Mouse (Mus musculus) naive thymus-derived CD4-positive, alpha-beta T cell, adult 2 months (primary cell): ENCODE results near the gene Ifngr2.

ENCODE experiments used
- DNase-seq: peaks from one replicate; pipeline ENCODE4 v3.0.0-alpha.2; 2011; ENCODE audit warnings: low read depth

Ifngr2 gene

DNA sequence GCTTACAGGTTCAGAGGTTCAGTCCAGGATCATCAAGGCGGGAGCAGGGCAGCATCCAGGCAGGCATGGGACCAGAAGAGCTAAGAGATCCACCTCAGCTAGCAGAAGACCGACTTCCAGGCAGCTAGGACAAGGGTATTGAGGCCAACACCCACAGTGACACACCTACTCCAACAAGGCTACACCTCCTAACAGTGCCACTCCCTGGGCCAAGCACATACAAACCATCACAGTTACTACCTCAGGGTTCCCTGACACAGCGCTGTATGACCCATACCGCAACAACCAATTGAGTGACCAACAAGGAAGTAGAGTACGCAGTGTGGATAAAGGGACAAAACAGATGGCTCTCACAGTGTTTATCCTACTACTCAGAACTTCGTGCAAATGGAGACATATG, 10.5 kb upstream of the Ifngr2 start:
- no peak for DNase-seq

DNA sequence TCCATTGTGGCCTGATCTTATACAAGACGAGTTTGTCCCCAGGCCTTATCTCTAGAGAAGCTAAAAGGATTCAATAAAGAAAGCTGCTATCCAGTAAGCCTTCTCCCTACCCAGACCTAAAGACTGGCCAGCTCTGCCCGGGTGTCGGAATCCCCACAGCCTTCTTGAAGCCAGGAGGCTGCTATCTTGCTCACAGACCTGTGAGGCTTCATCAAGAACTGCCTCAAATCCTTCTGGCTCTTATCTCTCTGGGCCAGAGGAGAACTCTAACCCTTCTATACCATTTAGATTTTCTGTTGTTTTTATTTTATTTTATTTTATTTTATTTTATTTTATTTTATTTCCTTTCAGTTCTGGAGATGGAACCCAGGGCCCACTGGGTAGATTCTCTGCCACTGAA, 9.8 kb upstream of the Ifngr2 start:
- DNase-seq, result no peak

DNA sequence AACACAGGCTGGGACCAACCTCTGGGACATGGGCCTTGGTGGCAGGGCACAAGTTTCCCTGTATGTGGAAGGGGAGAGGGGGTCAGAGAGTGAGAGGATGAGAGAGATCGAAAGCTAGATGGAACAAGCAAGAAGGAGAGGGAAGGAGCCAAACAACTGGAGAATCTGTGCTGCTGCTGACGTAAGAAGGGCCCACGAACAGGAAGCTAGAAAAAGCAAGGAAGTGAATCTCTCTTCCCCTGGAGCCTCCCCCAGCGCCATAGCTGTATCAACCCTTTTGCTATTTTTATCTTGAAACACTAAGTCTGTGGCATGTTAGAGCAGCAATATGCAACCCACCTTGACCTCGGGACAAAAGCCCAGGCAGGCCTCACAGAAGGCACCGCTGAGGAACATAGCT, 8.8 kb upstream of the Ifngr2 start:
- DNase-seq, result peak; percentile 78

DNA sequence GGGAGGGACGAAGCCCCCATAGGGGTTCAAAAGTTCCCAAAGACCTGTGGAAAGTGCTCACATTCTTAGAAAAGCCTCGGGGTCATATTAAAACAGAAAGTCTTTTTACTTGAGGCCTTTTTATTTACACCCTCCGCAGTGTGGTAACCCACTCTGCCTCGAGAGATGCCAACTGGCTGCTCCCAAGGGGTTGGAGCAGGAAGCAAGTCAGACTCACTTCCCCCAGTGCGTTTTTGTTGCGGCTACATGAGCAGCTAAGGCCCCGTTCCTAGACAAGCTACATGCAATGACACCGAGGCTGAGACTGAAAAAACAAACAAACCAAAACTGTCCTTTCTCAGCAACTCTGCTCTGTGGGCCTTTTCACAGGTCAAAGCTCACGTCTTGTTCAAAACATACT, 8.4 kb upstream of the Ifngr2 start:
- DNase-seq, result peak; percentile 74

DNA sequence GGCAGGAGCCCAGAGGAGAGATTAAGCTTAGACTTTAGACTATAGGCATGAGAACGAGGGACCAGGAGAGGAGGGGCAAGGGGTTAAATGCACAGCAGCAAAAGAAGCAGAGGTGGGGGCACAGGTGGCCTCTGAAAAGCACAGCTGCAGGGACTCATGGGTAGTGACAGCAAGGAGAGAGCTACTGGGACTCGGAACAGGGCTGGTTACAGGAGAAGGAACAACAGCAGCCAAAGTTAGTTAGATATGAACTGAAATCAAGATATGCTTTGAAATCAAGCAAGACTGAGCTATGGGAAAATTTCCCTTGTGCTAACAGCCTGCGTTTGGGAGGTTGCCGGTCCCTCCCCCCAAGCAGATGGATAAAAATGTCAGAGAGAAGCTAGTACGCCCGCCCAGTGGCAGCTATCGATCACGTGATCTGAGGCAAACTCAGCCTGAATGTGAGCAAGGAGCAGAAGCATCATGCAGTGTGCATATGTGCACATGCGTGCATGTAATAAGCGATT, 5.2 kb upstream of the Ifngr2 start:
- peak; percentile 73 for DNase-seq

GRCm38 (mm10) chr16:91543619-91544018, 3.3 kb upstream of the Ifngr2 start:
- DNase-seq, result no peak

DNA sequence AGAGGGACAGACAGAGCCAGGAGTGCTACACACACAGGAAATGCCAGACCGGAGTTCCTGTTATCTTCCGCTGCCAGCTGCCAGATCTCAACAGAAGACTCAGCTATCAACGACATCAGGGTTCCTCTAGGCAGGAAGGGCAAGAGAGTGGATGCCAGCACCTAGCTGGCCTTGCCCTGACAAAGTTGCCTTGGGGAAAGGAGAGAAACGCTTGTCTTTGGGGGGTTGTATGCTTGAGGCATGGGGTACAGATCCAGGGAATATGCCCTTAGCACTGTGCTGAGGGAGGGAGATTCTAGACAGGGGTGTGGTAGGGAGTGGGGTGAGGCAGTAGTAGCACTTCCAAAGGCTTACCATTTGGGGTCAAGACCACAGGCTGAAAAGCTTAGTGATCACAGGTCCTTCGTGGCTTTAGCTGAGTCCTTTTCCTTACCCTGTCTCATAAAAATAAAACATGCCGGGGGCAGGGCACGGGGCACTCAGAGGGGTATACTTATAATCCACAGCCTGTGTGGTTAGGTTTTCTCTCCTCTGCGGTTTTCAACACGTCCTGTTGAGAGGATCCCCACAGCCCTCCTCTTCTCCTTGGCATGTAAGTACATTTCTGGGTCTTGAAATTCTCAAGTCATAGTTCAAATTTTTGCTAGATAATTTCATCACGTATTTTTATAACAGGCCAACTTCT, 1.1 kb upstream of the Ifngr2 start:
- DNase-seq, result peak; percentile 86

- peak; percentile 69 for DNase-seq
Measured at GRCm38 (mm10) chr16:91546391-91546835, 459 bp upstream of the Ifngr2 start.

- DNase-seq, result peak; percentile 64
Measured at GRCm38 (mm10) chr16:91547974-91548373, 1.1 kb downstream of the Ifngr2 start.

DNA sequence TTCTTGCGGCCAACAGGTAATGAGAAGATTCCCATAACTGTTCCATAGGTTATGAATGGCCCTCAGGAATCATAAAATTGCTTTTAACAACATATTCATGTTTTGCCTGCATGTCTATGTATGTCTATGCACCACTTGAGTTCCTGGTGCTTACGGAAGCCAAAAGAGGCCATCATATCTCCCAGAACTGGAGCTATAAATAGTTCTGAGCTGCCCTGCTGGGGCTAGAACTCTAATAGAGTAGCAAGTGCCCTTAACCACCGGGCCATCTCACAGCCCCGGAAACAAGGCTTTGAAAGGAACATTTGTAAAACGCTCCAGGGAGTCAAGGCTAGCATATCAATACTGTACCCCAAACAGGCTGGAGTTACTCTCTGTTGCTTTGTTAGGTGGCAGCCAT, 1.7 kb downstream of the Ifngr2 start:
- DNase-seq, result no peak

GRCm38 (mm10) chr16:91548996-91549395, 2.1 kb downstream of the Ifngr2 start:
- peak; percentile 71 for DNase-seq

GRCm38 (mm10) chr16:91549616-91550015, 2.7 kb downstream of the Ifngr2 start:
- peak; percentile 45 for DNase-seq

DNA sequence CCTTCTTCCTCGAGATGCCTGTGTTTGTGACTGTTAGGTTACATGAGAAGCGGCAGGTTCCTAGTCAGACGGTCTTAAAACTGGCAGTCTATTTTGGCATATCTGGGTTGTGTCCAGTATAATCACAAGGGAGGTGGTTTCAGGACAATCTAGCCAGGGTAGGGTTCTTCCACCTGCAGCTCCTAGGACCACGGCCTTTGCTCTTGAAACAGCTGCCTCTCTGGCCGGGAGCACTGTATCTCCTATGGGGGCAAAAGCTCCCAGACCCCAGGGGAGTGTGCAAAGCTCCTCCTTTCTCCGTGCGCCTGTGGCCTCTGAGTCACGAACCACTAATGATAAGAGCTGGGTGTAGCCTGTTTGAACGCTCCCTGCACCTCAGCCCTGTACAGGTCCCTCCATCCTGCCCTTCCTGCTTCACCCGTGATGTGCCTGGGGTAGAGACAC, 4.2 kb downstream of the Ifngr2 start:
- peak; percentile 42 for DNase-seq

GRCm38 (mm10) chr16:91552072-91552471, 5.2 kb downstream of the Ifngr2 start:
- DNase-seq, result no peak

DNA sequence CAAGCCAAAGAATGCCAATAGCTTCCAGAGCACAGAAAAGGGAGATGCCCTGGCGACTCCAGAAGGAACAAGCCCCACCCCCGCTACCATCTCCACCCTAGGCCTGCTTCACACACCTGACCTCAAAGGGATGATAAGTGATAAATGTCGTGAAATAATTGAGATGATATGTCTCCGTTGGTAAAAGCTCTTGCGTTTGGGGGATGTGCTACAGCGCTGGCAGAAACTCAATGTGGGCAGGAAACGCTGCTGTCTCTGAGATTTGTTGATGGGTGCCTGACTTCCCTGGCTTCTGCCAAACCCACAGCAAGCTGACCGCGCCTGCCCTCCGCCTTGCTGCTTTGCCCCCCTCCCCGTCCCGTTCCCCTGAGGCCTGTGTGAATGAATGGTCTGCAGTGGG, 6.8 kb downstream of the Ifngr2 start:
- DNase-seq, result peak; percentile 74

GRCm38 (mm10) chr16:91555017-91555605, 8.2 kb downstream of the Ifngr2 start:
- no peak for DNase-seq

GRCm38 (mm10) chr16:91556659-91557058, 9.8 kb downstream of the Ifngr2 start:
- no peak for DNase-seq

- DNase-seq, result no peak
Measured at GRCm38 (mm10) chr16:91557214-91557613, 10.3 kb downstream of the Ifngr2 start.

GRCm38 (mm10) chr16:91557693-91558092, 10.8 kb downstream of the Ifngr2 start:
- no peak for DNase-seq

DNA sequence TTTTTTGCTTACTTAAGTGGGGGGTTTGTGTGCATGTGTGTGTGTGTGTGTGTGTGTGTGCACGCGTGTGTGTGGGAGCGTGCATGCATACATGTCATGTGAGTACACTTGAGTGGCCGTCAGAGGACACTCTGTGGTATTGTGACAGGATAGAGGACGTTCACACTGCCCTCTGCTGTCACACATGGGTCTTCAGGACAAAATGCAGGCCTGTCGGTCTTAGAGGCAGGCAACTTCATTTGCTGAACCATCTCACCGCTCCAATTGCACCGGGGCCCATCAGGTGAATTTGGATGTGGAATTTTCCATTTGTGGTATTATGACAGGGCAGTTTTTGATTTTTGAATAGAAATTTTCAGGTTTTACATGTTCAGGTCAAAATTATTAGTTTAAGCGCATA, 14.2 kb downstream of the Ifngr2 start:
- peak; percentile 66 for DNase-seq

DNA sequence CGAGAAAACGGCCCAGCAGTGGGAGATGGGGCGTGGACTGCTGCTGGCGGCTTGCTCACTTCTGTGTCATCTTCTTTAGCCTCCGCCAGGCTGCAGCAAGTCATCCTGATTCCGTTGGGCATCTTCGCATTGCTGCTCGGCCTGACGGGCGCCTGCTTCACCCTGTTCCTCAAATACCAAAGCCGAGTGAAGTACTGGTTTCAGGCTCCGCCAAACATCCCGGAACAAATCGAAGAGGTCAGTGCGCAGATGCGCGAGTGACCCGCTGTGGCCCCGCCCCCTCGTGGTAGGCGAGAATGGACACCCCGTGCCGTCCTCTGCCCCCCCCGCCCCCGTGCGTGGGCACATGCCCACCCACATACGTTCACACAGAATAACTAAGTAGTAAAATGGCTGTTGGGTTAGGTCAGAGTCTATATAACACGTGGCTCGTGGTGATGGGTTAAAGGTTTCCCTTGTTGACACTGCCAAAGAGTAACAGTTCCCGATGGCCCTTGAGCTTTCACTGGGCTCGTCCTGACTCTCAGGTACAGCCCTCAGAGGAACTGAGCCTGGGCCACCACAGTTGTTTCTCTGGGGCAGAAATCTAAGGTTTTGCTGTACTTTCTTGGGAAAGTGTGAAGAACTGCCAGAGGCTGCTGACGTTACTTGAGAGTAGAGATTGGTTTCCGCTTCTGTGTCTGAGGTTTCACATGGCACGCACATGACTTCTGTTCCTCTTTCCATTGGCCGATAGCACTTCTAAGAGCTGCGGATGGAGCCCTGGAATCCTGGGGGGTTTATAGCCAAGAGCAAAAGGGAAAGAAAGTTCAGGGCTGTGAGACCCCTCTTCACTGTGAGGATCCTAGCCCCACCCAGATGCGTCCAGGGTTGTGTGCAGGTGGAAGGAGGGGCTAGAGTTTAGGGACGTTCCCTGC, 14.9 kb downstream of the Ifngr2 start:
- DNase-seq, result no peak

DNA sequence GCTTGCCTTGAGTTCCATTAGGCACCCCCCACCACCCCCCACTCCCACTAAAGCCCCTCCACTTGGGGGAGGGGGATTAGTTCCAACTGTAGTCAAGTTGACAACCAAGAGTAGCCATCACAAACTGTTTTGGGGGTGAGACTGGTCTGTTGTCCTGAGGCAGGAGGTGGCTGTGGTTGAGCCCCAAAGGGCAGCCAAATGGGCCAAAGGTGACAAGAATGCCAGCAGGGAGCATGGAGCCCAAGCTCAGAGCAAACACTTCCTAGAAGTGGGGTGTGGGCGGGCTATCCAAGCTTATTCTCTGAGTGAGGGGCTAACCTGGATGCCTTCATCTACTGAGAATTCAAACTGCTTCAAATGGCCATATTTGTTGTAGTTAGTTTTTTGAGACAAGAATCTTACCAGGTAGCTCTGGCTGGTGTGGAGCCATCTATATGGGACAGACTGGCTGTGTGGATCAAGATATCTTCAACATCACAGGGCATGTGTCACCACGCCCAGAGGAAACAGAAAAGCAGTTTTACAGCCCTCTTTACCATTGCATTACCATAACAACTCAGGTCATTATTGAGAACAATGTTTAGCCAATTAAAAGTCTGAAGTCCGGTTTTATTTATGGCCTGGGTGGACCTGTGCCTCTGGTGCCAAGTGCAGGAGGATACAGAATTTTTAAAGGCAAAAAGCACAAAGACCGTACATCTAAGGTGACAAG, 17.9 kb downstream of the Ifngr2 start:
- no peak for DNase-seq
